Mouse (Mus musculus) ZHBTc4 (cell line): Measurements from ENCODE around the gene Rtl10.
A peak's percentile ranks its signal among the peaks of the same experiment; 100 is the strongest.

Source experiments
- DNase-seq: peaks from one replicate; pipeline ENCODE4 v3.0.0-alpha.2; 2011; ENCODE audit warnings: low read depth, low spot score

The Rtl10 gene

GRCm38 (mm10) chr16:18498558-18498990 is at the start of gene Rtl10, which contains the start of gene Gnb1l:
Gene Rtl10 (plus strand): TSS chr16:18498901.
Gene Gnb1l (plus strand): TSS chr16:18498713.
- peak; percentile 99 for DNase-seq

- no peak for DNase-seq
Measured at GRCm38 (mm10) chr16:18449005-18449404, 49.7 kb upstream of the Rtl10 start.

- no peak for DNase-seq
Measured at GRCm38 (mm10) chr16:18451486-18452181, 47.1 kb upstream of the Rtl10 start.

GRCm38 (mm10) chr16:18452361-18452862 is 46.3 kb upstream of the Rtl10 start:
- no peak for DNase-seq

GRCm38 (mm10) chr16:18453846-18454245 is 44.9 kb upstream of the Rtl10 start:
- DNase-seq = no peak

GRCm38 (mm10) chr16:18455407-18455806 is 43.3 kb upstream of the Rtl10 start:
- no peak for DNase-seq

GRCm38 (mm10) chr16:18458661-18459060 is 40.0 kb upstream of the Rtl10 start:
- no peak for DNase-seq

- DNase-seq = no peak
Measured at GRCm38 (mm10) chr16:18459335-18459954, 39.3 kb upstream of the Rtl10 start.

GRCm38 (mm10) chr16:18459955-18460370 is 38.7 kb upstream of the Rtl10 start:
- DNase-seq = peak; percentile 94

GRCm38 (mm10) chr16:18460826-18461225 is 37.9 kb upstream of the Rtl10 start:
- DNase-seq = no peak

GRCm38 (mm10) chr16:18462031-18462430 is 36.7 kb upstream of the Rtl10 start:
- peak; percentile 39 for DNase-seq

- no peak for DNase-seq
Measured at GRCm38 (mm10) chr16:18462598-18462997, 36.1 kb upstream of the Rtl10 start.

- no peak for DNase-seq
Measured at GRCm38 (mm10) chr16:18464271-18464670, 34.4 kb upstream of the Rtl10 start.

GRCm38 (mm10) chr16:18470829-18471228 is 27.9 kb upstream of the Rtl10 start:
- DNase-seq = peak; percentile 51

GRCm38 (mm10) chr16:18471381-18471955 is 27.2 kb upstream of the Rtl10 start:
- DNase-seq = peak; percentile 57

- DNase-seq = no peak
Measured at GRCm38 (mm10) chr16:18471976-18472375, 26.7 kb upstream of the Rtl10 start.

- DNase-seq = peak; percentile 35
Measured at GRCm38 (mm10) chr16:18472416-18472815, 26.3 kb upstream of the Rtl10 start.

GRCm38 (mm10) chr16:18472976-18473375 is 25.7 kb upstream of the Rtl10 start:
- no peak for DNase-seq

GRCm38 (mm10) chr16:18474021-18474420 is 24.7 kb upstream of the Rtl10 start:
- no peak for DNase-seq

GRCm38 (mm10) chr16:18477996-18478395 is 20.7 kb upstream of the Rtl10 start:
- no peak for DNase-seq

GRCm38 (mm10) chr16:18479667-18480066 is 19.0 kb upstream of the Rtl10 start:
- peak; percentile 85 for DNase-seq

GRCm38 (mm10) chr16:18480933-18481485 is 17.7 kb upstream of the Rtl10 start:
- no peak for DNase-seq
